Comparison of ENCODE assay signal across 9 mouse cellular contexts in the genomic region with DNA sequence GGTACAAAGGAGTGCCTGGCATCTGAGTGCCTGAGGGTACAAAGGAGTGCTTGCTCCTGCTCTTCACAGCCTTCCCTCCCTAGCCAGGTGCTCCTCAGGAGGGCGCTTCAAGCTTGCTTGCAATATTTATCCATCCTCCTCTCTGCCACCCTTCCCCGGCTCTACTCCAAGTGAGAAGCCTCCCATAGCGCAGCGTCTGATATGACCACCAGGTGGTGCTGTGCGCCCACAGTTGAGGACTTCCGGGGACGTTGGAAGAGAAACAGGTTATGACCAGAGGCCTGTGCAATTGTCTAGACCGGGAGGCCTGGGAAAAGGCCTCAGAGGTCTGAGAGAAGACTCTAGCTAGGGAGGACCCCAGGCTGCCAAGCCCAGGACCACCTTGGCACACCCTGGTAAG. TPM values are rescaled to one million over a fixed set of nuclear protein-coding genes. Genes with fewer than 3 reads are reported as not detected.
DNase-seq lines count a peak whose midpoint lies in the region; ATAC-seq and TF ChIP-seq lines count a peak whose summit lies in the region.
"Had no signal": no experiment of that assay in that cellular context is flagged by ENCODE, and none has a peak within 500 bp of the region (broad histone marks: within the 10 kb centered on the region; RNA-seq: fewer than 3 reads in every experiment).

No protein-coding gene starts in this region.

- peak; percentile 91 for ATAC-seq in forebrain, embryonic 13.5 days
- peak; percentile 60 for ATAC-seq in liver, embryonic 16.5 days (ENCODE audit: low read depth)
- peak; percentile 84 for ATAC-seq in neural tube, embryonic 12.5 days (ENCODE audit: low FRiP score, low read depth)
- ATAC-seq in stomach, embryonic 16.5 days (ENCODE audit: insufficient read depth, low FRiP score): peak; percentile 72

- WGBS in forebrain, embryonic 13.5 days: 0% methylated on average over 8 of the region's 8 CpGs
- 3% methylated on average over 8 of the region's 8 CpGs for WGBS in liver, embryonic 16.5 days (ENCODE audit: insufficient replicate concordance)
- under 1% methylated on average over 8 of the region's 8 CpGs for WGBS in neural tube, embryonic 12.5 days
- WGBS in stomach, embryonic 16.5 days: 0% methylated on average over 8 of the region's 8 CpGs

- peaks cover 98% of the 10 kb centered on the region for H3K4me1 ChIP-seq in E14TG2a.4 (replicated peaks; ENCODE audit: low read depth, low read length)
- peaks cover 25% of the 10 kb centered on the region for H3K4me1 ChIP-seq in forebrain, embryonic 13.5 days
- no peaks in the 10 kb centered on the region; the same call in 1 of the 2 replicates for H3K4me1 ChIP-seq in liver, embryonic 16.5 days (ENCODE audit: control insufficient read depth, low read depth, low read length)
- peaks cover 28% of the 10 kb centered on the region for H3K4me1 ChIP-seq in neural tube, embryonic 12.5 days
- H3K4me1 ChIP-seq in stomach, embryonic 16.5 days (ENCODE audit: control insufficient read depth, insufficient read depth, low read length): no peaks in the 10 kb centered on the region

- H3K27me3 ChIP-seq in E14TG2a.4 (ENCODE audit: insufficient read depth, low read length): no peaks in the 10 kb centered on the region
- peaks cover 18% of the 10 kb centered on the region for H3K27me3 ChIP-seq in forebrain, embryonic 13.5 days
- peaks cover 24% of the 10 kb centered on the region for H3K27me3 ChIP-seq in liver, embryonic 16.5 days (ENCODE audit: control insufficient read depth, insufficient read depth, low read depth, low read length)
- H3K27me3 ChIP-seq in neural tube, embryonic 12.5 days (replicated peaks): peaks cover 8% of the 10 kb centered on the region
- H3K27me3 ChIP-seq in stomach, embryonic 16.5 days (ENCODE audit: control insufficient read depth, insufficient read depth, low read length): no peaks in the 10 kb centered on the region

- H3K9ac ChIP-seq in forebrain, embryonic 13.5 days: peak overlapping the region; percentile 26; the same call in 1 of the 2 replicates
- H3K9ac ChIP-seq in liver, embryonic 16.5 days (ENCODE audit: low read depth, low read length): no peak overlapping the region
- H3K9ac ChIP-seq in neural tube, embryonic 12.5 days: no peak overlapping the region
- H3K9ac ChIP-seq in stomach, embryonic 16.5 days (ENCODE audit: low read length): no peak overlapping the region; the same call in 1 of the 2 replicates

- H3K4me3 ChIP-seq in E14TG2a.4 (replicated peaks; ENCODE audit: low read length): no peak overlapping the region
- no peak overlapping the region for H3K4me3 ChIP-seq in forebrain, embryonic 13.5 days
- H3K4me3 ChIP-seq in liver, embryonic 16.5 days (ENCODE audit: low read depth, low read length): no peak overlapping the region
- no peak overlapping the region for H3K4me3 ChIP-seq in neural tube, embryonic 12.5 days
- H3K4me3 ChIP-seq in stomach, embryonic 16.5 days (replicated peaks; ENCODE audit: low read length): no peak overlapping the region

- TF ChIP-seq CTCF in E14TG2a.4 (conservative IDR thresholded peaks at IDR 0.05; ENCODE audit: low read length): peak; percentile 86

- intact Hi-C loops in heart, postnatal 14 days (cut with DNase I): loop anchor here (1.0 kb wide), 3 partner anchors 115 to 404 kb away; no protein-coding TSS in a partner anchor

- peak overlapping the region; percentile 32 for H3K4me2 ChIP-seq in forebrain, embryonic 13.5 days
- H3K4me2 ChIP-seq in liver, embryonic 16.5 days (ENCODE audit: low read depth, low read length): no peak overlapping the region
- H3K4me2 ChIP-seq in neural tube, embryonic 12.5 days (replicated peaks): 0 out of 2 replicates have a peak overlapping the region, but pooled peaks have one; percentile 16
- no peak overlapping the region for H3K4me2 ChIP-seq in stomach, embryonic 16.5 days (ENCODE audit: low read depth, low read length)

- peaks cover 11% of the 10 kb centered on the region for H3K36me3 ChIP-seq in E14TG2a.4 (ENCODE audit: insufficient read depth, low read length)
- H3K36me3 ChIP-seq in forebrain, embryonic 13.5 days (ENCODE audit: poor library complexity, severe bottlenecking): peaks cover 7% of the 10 kb centered on the region
- no peaks in the 10 kb centered on the region for H3K36me3 ChIP-seq in liver, embryonic 16.5 days (ENCODE audit: control insufficient read depth, insufficient read depth)
- no peaks in the 10 kb centered on the region for H3K36me3 ChIP-seq in neural tube, embryonic 12.5 days
- no peaks in the 10 kb centered on the region for H3K36me3 ChIP-seq in stomach, embryonic 16.5 days (ENCODE audit: control insufficient read depth, insufficient read depth, low read length)

- DNase-seq in c-Kit-positive CD71-positive TER-119-positive erythroid progenitor cells, embryonic 14.5 days (ENCODE audit: low spot score): peak; percentile 71
- peak; percentile 89 to 95 for DNase-seq in heart, postnatal 14 days
- peak; percentile 94 for DNase-seq in kidney, postnatal 4 days

- H3K9me3 ChIP-seq in E14TG2a.4 (ENCODE audit: low read length): no peaks in the 10 kb centered on the region
- H3K9me3 ChIP-seq in forebrain, embryonic 13.5 days (replicated peaks): no peaks in the 10 kb centered on the region
- no peaks in the 10 kb centered on the region for H3K9me3 ChIP-seq in liver, embryonic 16.5 days (replicated peaks; ENCODE audit: control insufficient read depth, low read length)
- no peaks in the 10 kb centered on the region for H3K9me3 ChIP-seq in neural tube, embryonic 12.5 days
- H3K9me3 ChIP-seq in stomach, embryonic 16.5 days (replicated peaks; ENCODE audit: control insufficient read depth, low read length): no peaks in the 10 kb centered on the region

- H3K27ac ChIP-seq in forebrain, embryonic 13.5 days: peak overlapping the region; percentile 83
- H3K27ac ChIP-seq in liver, embryonic 16.5 days (ENCODE audit: low read length): no peak overlapping the region
- no peak overlapping the region for H3K27ac ChIP-seq in neural tube, embryonic 12.5 days
- no peak overlapping the region for H3K27ac ChIP-seq in stomach, embryonic 16.5 days (ENCODE audit: low read length)

RNA-seq across cellular contexts. Expression of a gene that starts 6.7 kb away (rescaled TPM):
- 6.6 and 6.9 TPM in 2 replicates for polyA plus RNA-seq in forebrain, embryonic 13.5 days (2015; fragmentation: Nextera tagmentation; extraction: Ambion mirVana)
- total RNA-seq in heart, postnatal 14 days (2021): 1 to 10 TPM; 8.4 to 8.7 TPM
- 1.5 and 1.6 TPM in 2 replicates for polyA plus RNA-seq in liver, embryonic 16.5 days (2015; fragmentation: Nextera tagmentation; extraction: Ambion mirVana)
- polyA plus RNA-seq in neural tube, embryonic 12.5 days (2016; fragmentation: Nextera tagmentation; extraction: Ambion mirVana): 9.2 and 11.7 TPM in 2 replicates
- 2.8 and 3.2 TPM in 2 replicates for polyA plus RNA-seq in stomach, embryonic 16.5 days (2015; fragmentation: Nextera tagmentation; extraction: Ambion mirVana)

RNA-seq across cellular contexts. Expression of a gene that starts 12.9 kb away (rescaled TPM):
- 18.6 and 19.2 TPM in 2 replicates for polyA plus RNA-seq in forebrain, embryonic 13.5 days (2015; fragmentation: Nextera tagmentation; extraction: Ambion mirVana)
- total RNA-seq in heart, postnatal 14 days (2021): 10 to 100 TPM; 70.0 to 72.5 TPM
- 8.2 and 10.0 TPM in 2 replicates for polyA plus RNA-seq in liver, embryonic 16.5 days (2015; fragmentation: Nextera tagmentation; extraction: Ambion mirVana)
- 15.6 and 15.8 TPM in 2 replicates for polyA plus RNA-seq in neural tube, embryonic 12.5 days (2016; fragmentation: Nextera tagmentation; extraction: Ambion mirVana)
- 18.6 and 22.2 TPM in 2 replicates for polyA plus RNA-seq in stomach, embryonic 16.5 days (2015; fragmentation: Nextera tagmentation; extraction: Ambion mirVana)

RNA-seq across cellular contexts. Expression of a gene that starts 51.1 kb away (rescaled TPM):
- polyA plus RNA-seq in forebrain, embryonic 13.5 days (2015; fragmentation: Nextera tagmentation; extraction: Ambion mirVana): 0.84 and 0.96 TPM in 2 replicates
- total RNA-seq in heart, postnatal 14 days (2021): not detected
- polyA plus RNA-seq in liver, embryonic 16.5 days (2015; fragmentation: Nextera tagmentation; extraction: Ambion mirVana): not detected in 2 replicates
- 0.91 and 1.3 TPM in 2 replicates for polyA plus RNA-seq in neural tube, embryonic 12.5 days (2016; fragmentation: Nextera tagmentation; extraction: Ambion mirVana)
- polyA plus RNA-seq in stomach, embryonic 16.5 days (2015; fragmentation: Nextera tagmentation; extraction: Ambion mirVana): not detected in 2 replicates
- polyA plus RNA-seq: gonadal fat pad, adult 2 months had no signal

Comparison
In these comparisons a context has a peak if more than half of its experiments do, and no peak if none do; other contexts are left out.
1. H3K4me2 ChIP-seq: peak in forebrain, embryonic 13.5 days (single experiment) and neural tube, embryonic 12.5 days (single experiment); none in liver, embryonic 16.5 days (single experiment) and stomach, embryonic 16.5 days (single experiment).
2. Peak in every context shown above with its lines, with median percentiles within 50 percentile points of each other: DNase-seq and ATAC-seq.